Mouse (Mus musculus): ENCODE data around the gene Abhd14a. TPM values are rescaled to one million over a fixed set of nuclear protein-coding genes. Genes with fewer than 3 reads are reported as not detected.

Abhd14a gene
- total RNA-seq (2023) = 10.3 TPM

DNA sequence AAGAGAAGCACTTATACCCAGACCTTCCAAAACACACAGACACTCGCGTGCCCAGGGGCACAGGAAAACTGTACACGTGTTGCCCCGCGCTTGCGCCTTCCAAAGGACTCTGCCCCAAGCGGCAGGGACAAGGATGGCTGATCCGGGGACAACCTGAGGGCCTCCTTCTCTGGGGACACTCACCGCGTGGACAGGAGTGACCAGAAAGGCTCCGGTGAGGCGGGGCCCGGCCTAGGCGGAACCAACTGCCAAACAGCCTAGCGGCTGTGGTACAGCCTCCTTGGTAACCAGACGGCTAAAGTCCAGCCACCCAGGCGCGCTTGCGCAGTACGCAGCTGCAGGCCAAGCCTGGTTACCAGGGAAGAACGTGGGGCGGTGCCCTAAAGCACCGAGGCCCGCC is at the start of gene Abhd14a, which contains the start of gene Abhd14b:
Gene Abhd14a (minus strand): TSS at position 331 of the 400 bp plus-strand sequence.
Gene Abhd14b (plus strand): TSS at position 112 of the 400 bp plus-strand sequence.

DNA sequence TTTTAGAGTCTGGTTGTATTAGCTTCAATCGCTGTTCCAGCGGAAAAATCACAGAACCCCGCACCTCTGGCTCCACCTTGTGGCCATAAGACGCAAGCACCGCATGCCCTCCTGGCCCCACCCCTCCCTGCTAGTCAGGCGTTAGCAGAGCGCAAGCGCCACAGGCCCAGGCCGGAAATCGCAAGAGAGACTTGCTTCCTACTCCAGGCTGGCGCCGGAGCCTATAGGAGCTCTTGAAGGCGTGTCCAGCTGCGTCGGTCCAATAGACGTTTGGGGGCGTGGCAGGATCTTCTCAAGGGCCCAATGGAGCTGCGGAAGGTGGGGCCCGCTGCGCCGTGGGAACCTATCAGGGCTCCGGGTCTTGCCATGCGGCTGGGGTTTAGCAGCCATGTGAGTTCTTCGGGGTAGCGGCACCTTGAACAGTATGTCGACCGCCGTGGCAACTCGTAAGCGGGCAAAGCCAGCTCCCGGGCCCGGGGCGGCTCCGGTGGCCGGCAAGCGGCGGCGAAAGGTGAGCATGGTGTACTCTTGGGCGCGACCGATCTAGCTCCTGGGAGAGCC is 29.5 kb upstream of the Abhd14a start, which contains the start of gene Parp3:
Gene Parp3 (minus strand): TSS at position 26 of the 561 bp plus-strand sequence.

DNA sequence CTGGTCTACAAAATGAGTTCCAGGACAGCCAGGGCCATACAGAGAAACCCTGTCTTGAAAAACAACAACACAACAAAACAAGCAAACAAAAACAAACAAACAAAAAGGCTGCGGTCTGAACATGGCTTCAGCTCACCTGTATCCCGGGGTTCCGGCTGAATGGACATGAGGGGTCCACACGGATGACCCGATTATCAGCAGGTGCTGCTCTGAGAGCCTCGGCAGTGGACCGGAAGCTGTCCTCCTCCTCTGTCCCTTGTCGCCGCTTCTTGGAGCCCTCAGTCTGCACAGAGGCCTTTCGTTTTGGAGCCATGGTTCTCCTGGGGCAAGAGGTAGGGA is 28.2 kb upstream of the Abhd14a start, which contains the start of gene Rrp9:
Gene Rrp9 (plus strand): TSS at position 301 of the 339 bp plus-strand sequence.

DNA sequence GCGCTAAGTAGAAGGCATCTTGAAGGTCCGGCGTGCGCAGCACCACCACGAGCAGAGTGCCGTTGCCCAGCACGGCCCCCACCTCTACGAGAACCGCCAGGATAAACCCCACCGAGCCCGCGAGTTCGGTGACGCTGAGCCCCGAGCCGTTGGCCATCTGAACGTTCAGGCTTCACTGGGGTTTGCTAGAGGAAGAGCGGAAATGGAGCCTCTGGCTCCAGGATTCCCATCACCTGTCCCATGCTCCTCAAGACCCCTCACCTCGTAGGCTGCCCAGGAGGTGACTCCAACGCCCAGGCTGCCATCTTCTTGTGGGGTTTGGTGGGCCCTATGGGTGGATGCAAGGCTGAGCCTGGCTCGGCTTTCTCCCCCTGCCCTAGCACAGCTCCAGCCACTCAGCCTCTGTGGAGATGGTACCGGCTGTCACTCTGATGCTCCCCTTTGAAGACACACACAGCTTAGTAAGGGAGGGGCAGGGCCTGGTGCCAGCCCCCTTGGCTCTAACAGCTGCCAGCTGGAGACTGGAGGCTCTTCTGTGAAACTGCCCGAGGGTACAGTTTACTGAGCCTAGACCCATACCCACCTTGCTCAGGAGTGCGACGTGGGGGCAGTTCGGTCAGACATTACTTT is 18.2 kb upstream of the Abhd14a start, which contains the start of gene Gpr62:
Gene Gpr62 (minus strand): TSS at position 368 of the 630 bp plus-strand sequence.

DNA sequence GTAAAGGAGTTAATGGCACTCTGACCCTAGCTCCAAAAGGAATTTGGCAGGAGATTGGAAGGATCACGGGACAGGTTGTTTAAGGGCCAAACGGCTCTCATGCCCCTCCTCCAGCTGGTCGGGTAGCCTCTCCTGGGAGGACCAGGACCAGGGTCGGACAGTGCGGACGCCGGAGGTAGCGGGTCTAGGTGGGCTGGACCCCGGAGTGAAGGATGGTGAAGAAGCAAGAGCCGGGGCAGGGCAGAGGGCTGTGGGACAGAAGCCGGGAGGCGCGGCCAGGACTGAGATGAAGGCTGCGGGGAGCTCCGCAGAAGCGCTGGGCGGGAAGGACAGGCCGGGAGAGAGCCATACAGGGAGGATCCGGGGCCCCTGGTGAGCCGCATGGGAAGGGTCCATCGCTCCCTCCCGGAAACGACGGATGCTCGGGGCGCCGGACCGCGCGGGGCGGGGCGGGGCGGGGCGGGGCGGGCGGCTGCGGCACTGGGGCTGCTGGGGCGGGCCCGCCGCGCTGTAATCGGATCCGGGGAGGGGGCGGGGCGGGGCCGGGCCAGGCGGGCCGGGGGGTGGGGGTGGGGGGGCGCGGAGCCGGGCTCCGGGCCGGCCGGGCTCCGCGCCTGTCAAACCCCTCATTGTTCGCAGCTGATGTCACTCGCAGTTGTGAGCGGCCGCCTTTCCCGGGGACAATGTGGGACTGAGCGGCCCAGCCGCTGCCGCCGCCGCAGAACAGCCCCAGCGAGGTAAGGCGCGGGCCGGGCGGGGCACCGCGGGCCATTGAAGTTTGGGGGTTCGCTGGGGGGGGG is 6.0 kb upstream of the Abhd14a start, which contains the start of gene Pcbp4:
Gene Pcbp4 (plus strand): TSS at position 21 of the 800 bp plus-strand sequence.

DNA sequence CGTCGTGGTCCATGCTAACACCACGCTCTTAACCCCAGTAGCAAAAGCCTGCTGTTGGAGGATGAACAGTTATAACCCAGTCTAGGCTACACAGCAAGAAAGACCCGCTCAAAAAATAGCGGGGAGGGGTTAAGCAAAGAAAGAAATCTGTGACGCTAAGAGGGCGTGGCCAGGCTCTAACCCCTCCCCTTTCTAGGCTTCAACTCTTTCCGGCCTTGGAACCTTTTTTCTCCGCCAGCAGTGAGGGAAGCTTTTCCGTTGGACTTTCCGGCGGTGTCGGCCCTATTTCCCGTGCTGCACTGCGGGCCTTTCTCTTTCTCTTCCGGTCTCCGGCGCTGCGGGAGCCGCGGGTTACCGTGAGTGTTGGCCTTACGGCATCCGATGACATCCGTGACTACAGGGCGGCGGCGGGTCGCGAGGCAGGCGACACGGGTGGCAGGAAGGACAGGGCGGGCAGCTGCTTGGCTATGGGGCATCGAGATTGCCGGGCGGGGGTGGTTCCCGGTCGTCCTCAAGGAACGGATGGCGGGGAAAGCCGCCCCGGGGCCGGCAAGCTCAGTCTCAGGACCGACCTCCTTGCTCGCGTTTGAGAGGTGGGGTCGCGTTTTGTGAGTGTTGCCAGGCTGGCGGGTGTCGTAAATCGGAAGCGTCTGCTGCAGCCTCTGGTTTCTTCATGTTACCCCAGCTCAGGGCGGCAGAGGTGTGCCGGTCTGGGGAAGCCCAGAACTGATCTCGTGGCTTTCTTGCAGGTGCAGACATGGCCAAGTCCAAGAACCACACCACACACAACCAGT is 18.1 kb downstream of the Abhd14a start, which contains the start of gene Rpl29:
Gene Rpl29 (plus strand): TSS at position 234 of the 794 bp plus-strand sequence.

Other genes starting within 250 kb of the Abhd14a start
- gene Ppm1m, start 247.9 kb downstream of the Abhd14a start, total RNA-seq (2023) = 44.7 TPM
- gene Twf2, start 244.6 kb downstream of the Abhd14a start, total RNA-seq (2023) = 131 TPM
- 5.8 TPM for gene Tlr9, start 225.1 kb downstream of the Abhd14a start, total RNA-seq (2023)
- gene Alas1, start 199.0 kb downstream of the Abhd14a start, total RNA-seq (2023) = 37.0 TPM
- 5.4 TPM for gene Poc1a, start 166.6 kb downstream of the Abhd14a start, total RNA-seq (2023)
- 39.1 TPM for gene Dusp7, start 79.0 kb downstream of the Abhd14a start, total RNA-seq (2023)
- gene Rpl29, start 18.2 kb downstream of the Abhd14a start, total RNA-seq (2023) = 901 TPM
- 14.5 TPM for gene Acy1, start 9.4 kb downstream of the Abhd14a start, total RNA-seq (2023)
- gene Abhd14b, start 219 bp downstream of the Abhd14a start, total RNA-seq (2023) = 4.7 TPM
- gene Pcbp4, start 5.6 kb upstream of the Abhd14a start, total RNA-seq (2023) = 7.9 TPM
- 0.30 TPM for gene Gpr62, start 18.3 kb upstream of the Abhd14a start, total RNA-seq (2023)
- 89.6 TPM for gene Rrp9, start 28.3 kb upstream of the Abhd14a start, total RNA-seq (2023)
- 45.1 TPM for gene Parp3, start 29.3 kb upstream of the Abhd14a start, total RNA-seq (2023)
- not detected for gene Iqcf1, start 52.3 kb upstream of the Abhd14a start, total RNA-seq (2023)
- gene Iqcf5, start 66.9 kb upstream of the Abhd14a start, total RNA-seq (2023) = not detected
- not detected for gene Iqcf3, start 114.0 kb upstream of the Abhd14a start, total RNA-seq (2023)
- not detected for gene Iqcf4, start 123.3 kb upstream of the Abhd14a start, total RNA-seq (2023)
- not detected for gene Iqcf6, start 178.9 kb upstream of the Abhd14a start, total RNA-seq (2023)
- gene Grm2, start 208.4 kb upstream of the Abhd14a start, total RNA-seq (2023) = 0.53 TPM
- 73.4 TPM for gene Tex264, start 238.2 kb upstream of the Abhd14a start, total RNA-seq (2023)